Mouse (Mus musculus): Measurements from ENCODE around the gene Gm21170. TPM values are rescaled to one million over a fixed set of nuclear protein-coding genes. Genes with fewer than 3 reads are reported as not detected.
"Not testable (repeated sequence)": the region's sequence is repeated elsewhere in the genome, so short reads cannot be mapped to it uniquely, and the experiment has no call there.

Gm21170 gene
- polyA plus RNA-seq (2015; fragmentation: Nextera tagmentation; extraction: Ambion mirVana) = not detected in 2 replicates

GRCm38 (mm10) chrY:47690998-47691397 lies at the start of gene Gm21170:
TSS of gene Gm21170 (minus strand) at chrY:47691098.
- not testable (repeated sequence) for H3K9ac ChIP-seq; ATAC-seq (ENCODE audit: borderline replicate concordance, extremely low read depth, low FRiP score, low TSS enrichment); H3K4me3 ChIP-seq; H3K27ac ChIP-seq; H3K4me2 ChIP-seq; H3K36me3 ChIP-seq; H3K9me3 ChIP-seq; H3K4me1 ChIP-seq; H3K27me3 ChIP-seq
- no CpG with 5 or more reads among the region's 2 CpGs for WGBS

Other genes starting within 250 kb of the Gm21170 start
- gene Gm21256, start 240.1 kb downstream of the Gm21170 start, polyA plus RNA-seq (2015; fragmentation: Nextera tagmentation; extraction: Ambion mirVana) = not detected in 2 replicates